Mouse (Mus musculus): ENCODE measurements around the gene Zfp384. TPM values are rescaled to one million over a fixed set of nuclear protein-coding genes. Genes with fewer than 3 reads are reported as not detected.

Gene Zfp384
- total RNA-seq (2017) = 45.1 and 58.1 TPM in 2 replicates

DNA sequence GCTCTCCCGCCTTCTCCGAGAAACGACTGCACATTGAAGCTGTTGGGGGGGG is at the start of gene Zfp384:
Gene Zfp384, plus strand, starts transcription at position 17 of the 52 bp plus-strand sequence.
- no peak for ATAC-seq (ENCODE audit: extremely low read depth, insufficient number of reproducible peaks, low FRiP score, poor library complexity, severe bottlenecking)

DNA sequence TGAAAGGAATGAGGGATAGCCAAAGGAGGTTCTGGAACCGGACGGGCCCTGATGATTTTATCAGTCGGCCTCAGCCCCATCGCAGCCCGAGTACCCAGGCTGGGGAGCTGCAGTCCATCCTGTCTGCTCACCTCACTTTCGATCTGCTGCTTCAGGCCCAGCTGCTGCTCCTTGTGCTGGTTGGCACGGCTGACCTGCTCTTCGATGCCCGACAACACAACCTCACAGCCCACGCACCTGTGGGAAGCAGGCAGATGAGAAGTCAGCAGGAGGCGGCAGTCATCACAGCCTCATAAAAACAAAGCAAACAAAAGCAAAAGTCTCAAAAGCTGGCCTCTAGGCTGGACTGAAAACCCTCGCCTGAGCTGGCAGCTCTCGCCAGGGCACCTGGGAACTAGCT is 49.0 kb upstream of the Zfp384 start:
- ATAC-seq (ENCODE audit: extremely low read depth, insufficient number of reproducible peaks, low FRiP score, poor library complexity, severe bottlenecking) = no peak

- no peak for ATAC-seq (ENCODE audit: extremely low read depth, insufficient number of reproducible peaks, low FRiP score, poor library complexity, severe bottlenecking)
Measured at GRCm38 (mm10) chr6:124961021-124961420, 47.9 kb upstream of the Zfp384 start.

DNA sequence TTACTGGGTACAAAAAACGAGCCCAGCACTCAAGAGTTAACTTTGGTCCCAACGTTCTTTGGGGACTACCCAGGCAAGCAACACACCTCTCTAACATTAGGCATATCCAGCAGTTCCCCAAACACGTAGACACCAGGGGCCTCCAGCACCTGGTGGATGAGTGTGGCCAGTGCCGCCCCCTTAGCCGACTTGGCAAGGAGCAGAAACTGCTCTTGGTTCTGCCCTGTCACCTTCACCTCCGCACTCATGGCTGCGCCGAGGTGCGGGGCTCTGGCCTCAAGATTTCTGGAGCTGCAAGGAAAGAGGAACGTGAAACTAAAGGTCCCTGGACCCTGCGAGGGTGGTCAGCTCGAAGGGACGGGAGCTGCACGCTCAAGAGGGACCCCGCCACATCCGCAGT is 44.3 kb upstream of the Zfp384 start:
- ATAC-seq (ENCODE audit: extremely low read depth, insufficient number of reproducible peaks, low FRiP score, poor library complexity, severe bottlenecking) = no peak

- ATAC-seq (ENCODE audit: extremely low read depth, insufficient number of reproducible peaks, low FRiP score, poor library complexity, severe bottlenecking) = peak; percentile 93
Measured at GRCm38 (mm10) chr6:124965088-124965719, 43.7 kb upstream of the Zfp384 start, which contains the start of gene Cops7a. TSS of gene Cops7a (minus strand) at chr6:124965538.

GRCm38 (mm10) chr6:124965747-124966146 is 43.2 kb upstream of the Zfp384 start:
- ATAC-seq (ENCODE audit: extremely low read depth, insufficient number of reproducible peaks, low FRiP score, poor library complexity, severe bottlenecking) = no peak

GRCm38 (mm10) chr6:124966466-124967118 is 42.4 kb upstream of the Zfp384 start:
- no peak for ATAC-seq (ENCODE audit: extremely low read depth, insufficient number of reproducible peaks, low FRiP score, poor library complexity, severe bottlenecking)

- peak; percentile 25; the same call in 1 of the 2 replicates for ATAC-seq (ENCODE audit: extremely low read depth, insufficient number of reproducible peaks, low FRiP score, poor library complexity, severe bottlenecking)
Measured at GRCm38 (mm10) chr6:124967766-124968165, 41.2 kb upstream of the Zfp384 start.

DNA sequence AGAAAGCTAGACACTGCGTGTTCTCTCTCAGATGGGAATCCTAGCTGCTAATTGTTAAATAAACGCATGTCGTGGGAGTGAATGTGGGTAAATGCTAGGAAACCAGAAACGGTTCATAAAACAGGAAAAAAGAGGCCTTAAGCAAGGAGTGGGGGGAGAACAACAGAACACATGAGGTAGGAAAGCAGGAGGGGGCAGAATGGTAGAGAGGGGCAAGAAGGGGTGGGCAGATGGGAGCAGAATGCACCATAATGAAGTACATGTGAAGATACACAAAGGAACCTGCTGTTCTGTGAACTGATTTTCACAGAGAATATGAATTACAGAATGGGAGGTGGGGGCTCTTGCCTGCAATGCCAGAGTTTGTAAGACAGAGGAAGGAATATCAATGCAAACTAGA is 16.7 kb upstream of the Zfp384 start:
- ATAC-seq (ENCODE audit: extremely low read depth, insufficient number of reproducible peaks, low FRiP score, poor library complexity, severe bottlenecking) = no peak

GRCm38 (mm10) chr6:124993365-124993764 is 15.6 kb upstream of the Zfp384 start:
- ATAC-seq (ENCODE audit: extremely low read depth, insufficient number of reproducible peaks, low FRiP score, poor library complexity, severe bottlenecking) = no peak

GRCm38 (mm10) chr6:124993876-124994275 is 15.1 kb upstream of the Zfp384 start:
- no peak for ATAC-seq (ENCODE audit: extremely low read depth, insufficient number of reproducible peaks, low FRiP score, poor library complexity, severe bottlenecking)

GRCm38 (mm10) chr6:124995246-124995645 is 13.7 kb upstream of the Zfp384 start:
- no peak for ATAC-seq (ENCODE audit: extremely low read depth, insufficient number of reproducible peaks, low FRiP score, poor library complexity, severe bottlenecking)

DNA sequence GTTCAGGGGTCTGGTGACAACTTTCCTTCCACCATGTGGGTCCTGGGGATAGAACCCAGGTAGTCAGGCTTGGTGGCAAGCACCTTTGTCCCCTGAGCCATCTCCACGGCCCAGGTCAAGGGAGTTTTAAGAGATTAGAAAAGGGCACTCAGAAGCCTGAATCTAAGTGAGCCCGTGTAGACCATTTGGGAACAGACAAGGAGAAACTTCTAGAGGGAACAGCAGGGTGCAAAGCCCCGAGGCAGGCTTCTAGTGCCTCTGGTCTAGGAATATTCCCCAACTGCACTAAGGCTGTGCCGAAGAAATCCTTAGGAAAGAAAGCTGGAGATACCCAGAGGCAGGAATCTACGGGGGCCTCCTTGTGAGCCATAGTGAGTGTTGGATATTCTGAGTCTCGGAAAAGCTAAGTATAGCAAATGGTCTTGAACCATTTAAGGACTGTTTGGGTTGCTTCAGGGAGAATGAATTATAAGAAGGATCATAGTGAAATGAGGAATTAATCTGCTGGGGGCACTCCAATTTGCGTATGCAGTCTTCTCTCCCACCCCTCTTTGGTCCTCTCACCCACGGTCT is 13.0 kb upstream of the Zfp384 start:
- ATAC-seq (ENCODE audit: extremely low read depth, insufficient number of reproducible peaks, low FRiP score, poor library complexity, severe bottlenecking) = no peak

DNA sequence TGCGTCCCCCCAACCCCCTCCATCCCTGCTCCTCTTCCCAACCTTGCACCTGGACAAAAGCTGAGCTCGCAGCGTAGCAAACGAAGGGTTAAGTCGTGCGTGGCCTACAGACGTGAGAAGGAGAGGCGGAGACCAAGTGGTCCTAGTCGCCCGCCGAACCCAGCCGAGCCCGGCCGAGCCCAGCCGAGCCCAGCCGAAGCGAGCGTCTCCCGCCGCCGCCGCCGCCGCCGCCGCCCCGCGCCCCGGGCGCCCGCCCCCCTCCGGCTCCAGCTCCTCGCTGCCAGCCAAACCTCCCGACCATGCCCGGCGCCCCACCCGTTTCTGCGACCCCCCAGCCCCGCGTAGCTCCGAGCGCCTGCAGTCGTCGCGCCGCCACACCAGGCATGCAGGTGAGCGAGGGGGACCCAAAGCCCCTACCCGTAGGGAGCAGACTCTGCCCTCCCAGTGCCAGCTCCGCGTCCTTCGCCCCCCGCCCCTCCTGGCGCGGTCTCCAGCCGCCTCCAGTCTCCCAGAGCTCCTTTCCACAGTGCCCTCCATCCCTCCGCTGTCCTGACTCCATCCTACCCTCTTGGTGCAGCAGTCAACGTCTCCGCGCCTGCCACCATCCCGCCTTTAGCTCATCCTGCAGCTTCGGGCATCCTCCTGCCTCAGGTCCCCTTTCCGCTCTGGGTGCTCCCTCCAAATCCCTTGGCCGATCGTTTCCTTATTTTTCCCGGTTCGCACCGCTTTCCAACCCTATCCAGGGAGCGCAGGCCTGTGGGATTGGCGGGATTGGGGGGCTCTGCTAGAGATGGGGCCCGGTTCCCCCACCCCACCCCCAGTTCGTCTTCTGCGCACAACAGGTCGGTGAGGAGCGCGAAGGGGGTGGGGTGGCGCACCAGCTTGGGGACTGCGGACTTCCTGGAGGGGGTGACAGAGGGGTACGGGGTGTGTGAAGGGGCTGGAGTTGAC is 12.1 kb upstream of the Zfp384 start, which contains the start of gene Pianp:
Gene Pianp, plus strand, starts transcription at position 144 of the 951 bp plus-strand sequence.
- peak; percentile 45 for ATAC-seq (ENCODE audit: extremely low read depth, insufficient number of reproducible peaks, low FRiP score, poor library complexity, severe bottlenecking)

GRCm38 (mm10) chr6:124998066-124998465 is 10.9 kb upstream of the Zfp384 start:
- no peak for ATAC-seq (ENCODE audit: extremely low read depth, insufficient number of reproducible peaks, low FRiP score, poor library complexity, severe bottlenecking)

- ATAC-seq (ENCODE audit: extremely low read depth, insufficient number of reproducible peaks, low FRiP score, poor library complexity, severe bottlenecking) = no peak
Measured at GRCm38 (mm10) chr6:124999091-124999490, 9.9 kb upstream of the Zfp384 start.

- ATAC-seq (ENCODE audit: extremely low read depth, insufficient number of reproducible peaks, low FRiP score, poor library complexity, severe bottlenecking) = no peak
Measured at GRCm38 (mm10) chr6:124999546-124999945, 9.4 kb upstream of the Zfp384 start.

- no peak for ATAC-seq (ENCODE audit: extremely low read depth, insufficient number of reproducible peaks, low FRiP score, poor library complexity, severe bottlenecking)
Measured at GRCm38 (mm10) chr6:125003706-125004105, 5.2 kb upstream of the Zfp384 start.

- ATAC-seq (ENCODE audit: extremely low read depth, insufficient number of reproducible peaks, low FRiP score, poor library complexity, severe bottlenecking) = no peak
Measured at GRCm38 (mm10) chr6:125005086-125005485, 3.9 kb upstream of the Zfp384 start.

DNA sequence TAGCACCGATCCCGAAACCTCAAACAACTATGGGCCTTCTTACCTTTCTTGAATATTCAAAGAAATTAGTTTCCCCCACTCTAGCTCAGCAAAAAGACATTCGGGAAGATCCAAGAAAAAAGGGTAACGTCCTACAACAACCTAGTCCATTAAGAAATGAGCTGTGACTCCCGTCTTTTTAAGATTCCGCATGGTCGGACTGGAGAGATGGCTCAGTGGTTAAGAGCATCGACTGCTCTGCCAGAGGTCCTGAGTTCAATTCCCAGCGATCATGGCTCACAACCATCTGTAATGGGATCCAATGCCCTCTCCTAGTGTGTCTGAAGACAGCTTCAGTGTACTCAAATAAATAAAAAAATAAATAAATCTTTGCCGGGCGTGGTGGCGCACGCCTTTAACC is 885 bp upstream of the Zfp384 start:
- ATAC-seq (ENCODE audit: extremely low read depth, insufficient number of reproducible peaks, low FRiP score, poor library complexity, severe bottlenecking) = no peak
